Mouse (Mus musculus) midbrain, embryonic 11.5 days (tissue): Measurements from ENCODE around the gene 1700122O11Rik. TPM values are rescaled to one million over a fixed set of nuclear protein-coding genes. Genes with fewer than 3 reads are reported as not detected.

Experiments
- ATAC-seq: fragments of 200-750 bp; cut with Nextera tagmentation; 2 replicates; pipeline ENCODE4 v1.8.0; 2017; ENCODE audit warnings: moderate TSS enrichment, moderate library complexity; ENCODE audit not compliant: low FRiP score
- DNase-seq: peaks from one replicate; pipeline ENCODE4 v3.0.0; 2015; ENCODE audit warnings: low spot score; ENCODE audit errors: missing footprints
- H3K27ac ChIP-seq: fragments of 300-500 bp; sonication (generic); 2 replicates; pipeline ENCODE4 v1.5.1; 2014; ENCODE audit warnings: low read depth, low read length
- H3K27me3 ChIP-seq: fragments of 300-500 bp; sonication (generic); 2 replicates; pipeline ENCODE4 v1.6.1; 2014; ENCODE audit warnings: mild to moderate bottlenecking, low read length, moderate library complexity, mixed read lengths; ENCODE audit not compliant: control insufficient read depth, insufficient read depth
- H3K36me3 ChIP-seq: fragments of 300-500 bp; sonication (generic); 2 replicates; pipeline ENCODE4 v1.6.1; 2014; ENCODE audit warnings: mild to moderate bottlenecking, low read length, moderate library complexity, mixed read lengths; ENCODE audit not compliant: control insufficient read depth, insufficient read depth
- H3K4me1 ChIP-seq: fragments of 300-500 bp; sonication (generic); 2 replicates; pipeline ENCODE4 v1.6.1; 2014; ENCODE audit warnings: low read length; ENCODE audit not compliant: control insufficient read depth, insufficient read depth
- H3K4me2 ChIP-seq: fragments of 300-500 bp; sonication (generic); 2 replicates; pipeline ENCODE4 v1.6.1; 2014; ENCODE audit warnings: mild to moderate bottlenecking, moderate library complexity
- H3K4me3 ChIP-seq: fragments of 300-500 bp; sonication (generic); 2 replicates; pipeline ENCODE4 v1.5.1; 2014; ENCODE audit warnings: low read depth, low read length
- H3K9ac ChIP-seq: fragments of 300-500 bp; sonication (generic); 2 replicates; pipeline ENCODE4 v1.6.1; 2014; ENCODE audit warnings: low read length
- H3K9me3 ChIP-seq: fragments of 300-500 bp; sonication (generic); 2 replicates; pipeline ENCODE4 v1.6.1; 2016; ENCODE audit warnings: low read length; ENCODE audit not compliant: control insufficient read depth
- whole genome bisulfite sequencing: fragments of 180-500 bp; shearing (Covaris S2); extraction: QIAGEN DNeasy Blood & Tissue Kit; methylation state at CpG from one replicate; pipeline ENCODE4 v1.1.7; 2014; 5-methylcytosine and 5-hydroxymethylcytosine counted together
- polyA plus RNA-seq: library from polyadenylated mRNA; unstranded; fragments of >200 nt; fragmentation: Nextera tagmentation; extraction: Ambion mirVana; gene quantifications from 2 replicates; pipeline ENCODE4 v1.2.1, GENCODE M21; 2014

Gene 1700122O11Rik
- polyA plus RNA-seq, 1 experiment from 2014 or later = not detected

DNA sequence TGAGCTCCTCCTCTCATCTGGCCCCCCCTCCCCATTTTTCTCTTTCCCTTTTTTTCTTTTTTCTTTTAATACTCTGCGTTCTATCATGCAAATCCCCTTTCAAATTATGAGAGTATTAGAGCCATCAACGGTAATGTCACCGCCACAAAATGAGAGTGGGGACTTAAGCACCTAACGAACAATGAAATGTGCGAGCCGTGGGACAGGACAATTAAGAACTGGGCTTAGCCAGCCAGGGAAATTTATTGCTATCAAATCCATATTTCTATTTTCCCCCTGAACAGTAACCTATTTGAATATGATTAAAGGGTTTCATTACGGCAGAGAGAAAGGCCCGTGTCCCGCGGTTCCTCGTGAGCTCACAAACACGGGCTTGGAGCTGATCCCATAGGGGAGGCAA lies 27.0 kb downstream of the 1700122O11Rik start:
- 86% methylated on average over 12 of the region's 12 CpGs for WGBS
- no peak overlapping the region for H3K4me2 ChIP-seq
- H3K36me3 ChIP-seq = no peaks in the 10 kb centered on the region
- no peak for ATAC-seq
- H3K9me3 ChIP-seq = no peaks in the 10 kb centered on the region
- no peaks in the 10 kb centered on the region; the same call in 1 of the 2 replicates for H3K27me3 ChIP-seq
- no peak for DNase-seq
- H3K4me3 ChIP-seq = no peak overlapping the region
- H3K9ac ChIP-seq = no peak overlapping the region
- no peak overlapping the region for H3K27ac ChIP-seq
- H3K4me1 ChIP-seq = peaks cover 4% of the 10 kb centered on the region; the same call in 1 of the 2 replicates

DNA sequence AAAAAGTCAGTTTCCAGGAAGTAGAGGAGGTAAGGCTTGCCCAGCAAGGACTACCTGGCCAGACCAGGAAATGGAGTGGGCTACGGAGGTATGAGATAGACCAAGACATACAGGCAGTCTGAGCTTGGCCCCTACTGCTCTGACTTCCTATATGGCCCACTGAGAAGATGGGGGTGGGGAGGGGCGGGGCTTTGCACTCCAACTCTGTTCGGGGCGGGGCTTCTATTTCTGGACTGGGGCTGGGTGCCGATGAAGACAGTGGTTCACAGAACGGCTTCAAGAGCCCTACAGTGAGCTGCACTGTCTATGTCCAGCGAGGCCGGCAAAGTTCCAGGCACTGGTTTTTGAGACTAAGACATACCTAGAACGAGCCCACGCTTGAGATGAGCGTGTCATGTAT lies 27.8 kb downstream of the 1700122O11Rik start:
- H3K27ac ChIP-seq = no peak overlapping the region
- H3K4me2 ChIP-seq = no peak overlapping the region
- no peaks in the 10 kb centered on the region for H3K9me3 ChIP-seq
- ATAC-seq = 0 out of 2 replicates have a peak, but pooled peaks have one; percentile 24
- H3K4me3 ChIP-seq = no peak overlapping the region
- H3K36me3 ChIP-seq = no peaks in the 10 kb centered on the region
- WGBS = 81% methylated on average over 11 of the region's 11 CpGs
- no peaks in the 10 kb centered on the region; the same call in 1 of the 2 replicates for H3K27me3 ChIP-seq
- no peak overlapping the region for H3K9ac ChIP-seq
- no peak for DNase-seq
- peaks cover 4% of the 10 kb centered on the region; the same call in 1 of the 2 replicates for H3K4me1 ChIP-seq

DNA sequence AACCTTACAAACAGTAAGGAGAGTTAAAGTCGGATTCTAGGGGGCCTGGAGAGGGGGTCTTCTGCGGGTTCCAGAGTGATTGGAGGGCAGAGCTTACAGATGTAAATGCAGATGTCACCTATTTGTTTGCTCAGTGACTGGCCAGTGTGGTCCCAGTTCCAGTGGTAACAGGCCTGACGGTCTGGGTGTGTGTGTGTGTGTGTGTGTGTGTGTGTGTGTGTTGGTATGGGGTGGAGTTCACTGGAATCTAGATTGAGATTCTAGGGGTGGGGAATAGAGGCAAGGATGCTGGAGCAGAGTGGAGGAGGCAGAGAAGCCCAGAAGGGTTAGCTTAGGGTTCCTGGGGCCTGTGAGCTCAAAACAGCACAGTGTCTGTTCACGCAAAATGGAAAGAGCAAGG lies 32.3 kb downstream of the 1700122O11Rik start:
- peaks cover 2% of the 10 kb centered on the region; the same call in 1 of the 2 replicates for H3K27me3 ChIP-seq
- DNase-seq (no peak), ATAC-seq (no peak)
- no peaks in the 10 kb centered on the region for H3K36me3 ChIP-seq
- 56% methylated on average over 4 of the region's 4 CpGs for WGBS
- H3K4me1 ChIP-seq = peaks cover 21% of the 10 kb centered on the region
- H3K4me2 ChIP-seq = no peak overlapping the region
- H3K9me3 ChIP-seq = no peaks in the 10 kb centered on the region
- no peak overlapping the region for H3K27ac ChIP-seq
- H3K4me3 ChIP-seq = no peak overlapping the region
- H3K9ac ChIP-seq = no peak overlapping the region

DNA sequence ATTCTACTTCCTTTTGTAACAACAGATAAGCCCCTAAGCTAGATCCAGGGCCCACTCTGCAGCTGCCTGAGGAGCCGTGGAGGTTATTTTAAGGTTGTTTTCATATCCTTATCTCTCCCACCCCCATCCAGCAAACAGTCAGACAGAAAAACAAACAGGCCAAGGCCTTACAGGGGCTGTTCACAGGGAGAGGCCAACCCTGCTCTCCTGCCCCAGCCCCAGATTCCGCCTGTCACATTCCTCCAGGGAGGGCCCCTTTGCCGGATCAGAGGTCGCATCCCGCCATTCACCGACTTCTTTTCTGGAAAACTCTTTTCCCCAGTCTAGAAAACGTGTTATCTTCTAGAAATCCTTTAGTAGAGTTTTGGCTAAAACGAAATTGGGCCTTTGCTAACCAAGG lies 33.0 kb downstream of the 1700122O11Rik start:
- Histone ChIP-seq H3K9me3 (no peaks in the 10 kb centered on the region), H3K4me3 (no peak overlapping the region), H3K4me1 (peaks cover 21% of the 10 kb centered on the region), H3K27ac (no peak overlapping the region; the same call in 1 of the 2 replicates), H3K4me2 (no peak overlapping the region), H3K27me3 (peaks cover 2% of the 10 kb centered on the region; the same call in 1 of the 2 replicates), H3K9ac (peak overlapping the region; percentile 40), H3K36me3 (no peaks in the 10 kb centered on the region)
- WGBS = 21% methylated on average over 8 of the region's 8 CpGs
- no peak for DNase-seq
- ATAC-seq = no peak

DNA sequence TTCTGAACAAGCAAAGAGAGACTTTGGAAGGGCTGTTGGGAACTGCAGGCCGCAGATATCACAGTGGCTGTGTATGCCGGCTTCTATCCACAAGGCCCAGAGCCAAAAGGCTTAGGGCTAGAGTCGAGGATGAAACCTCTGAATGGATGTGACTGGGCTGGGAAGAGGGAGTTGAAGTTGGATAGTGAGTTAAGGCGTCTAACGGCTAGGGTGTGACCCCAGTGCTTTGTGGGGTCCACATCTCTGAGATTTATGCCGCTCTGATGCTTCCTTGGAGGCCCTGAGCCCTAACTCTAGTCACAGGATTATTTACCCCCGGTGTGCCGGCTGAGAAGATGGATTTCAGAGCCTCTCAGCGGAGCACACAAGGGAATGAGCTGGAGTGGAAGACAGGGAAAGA lies 33.5 kb downstream of the 1700122O11Rik start:
- Histone ChIP-seq H3K4me2 (no peak overlapping the region), H3K27ac (no peak overlapping the region; the same call in 1 of the 2 replicates), H3K4me3 (no peak overlapping the region), H3K9ac (peak overlapping the region; percentile 40; the same call in 1 of the 2 replicates), H3K9me3 (no peaks in the 10 kb centered on the region), H3K27me3 (peaks cover 2% of the 10 kb centered on the region; the same call in 1 of the 2 replicates), H3K36me3 (no peaks in the 10 kb centered on the region), H3K4me1 (peaks cover 23% of the 10 kb centered on the region)
- WGBS = 60% methylated on average over 9 of the region's 9 CpGs
- ATAC-seq (no peak), DNase-seq (no peak)

DNA sequence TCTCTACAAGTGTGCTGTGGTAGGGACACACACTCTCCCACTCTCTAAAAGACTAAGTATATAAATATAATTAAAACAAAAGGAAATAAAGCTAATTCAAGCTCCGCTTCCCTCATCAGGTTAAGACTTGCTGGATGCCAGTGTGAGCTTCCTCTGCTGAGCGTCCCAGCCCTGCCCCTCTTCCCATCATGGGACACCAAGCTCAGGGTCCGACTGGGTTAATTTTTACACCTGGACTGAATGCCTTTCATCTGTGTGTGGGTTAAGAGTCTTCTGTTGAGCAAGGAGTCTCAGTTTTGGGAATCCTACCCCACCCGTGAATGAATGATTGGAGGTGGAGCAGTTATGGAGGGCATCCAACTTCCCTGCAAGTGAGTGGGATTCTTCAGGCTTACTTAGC lies 35.6 kb downstream of the 1700122O11Rik start:
- no peak overlapping the region for H3K27ac ChIP-seq
- DNase-seq = no peak
- WGBS = 65% methylated on average over 4 of the region's 4 CpGs
- 0 out of 2 replicates have a peak, but pooled peaks cover 2% of the 10 kb centered on the region for H3K27me3 ChIP-seq
- peaks cover 24% of the 10 kb centered on the region for H3K4me1 ChIP-seq
- peak overlapping the region; percentile 35 for H3K4me2 ChIP-seq
- no peaks in the 10 kb centered on the region for H3K9me3 ChIP-seq
- peak overlapping the region; percentile 62; the same call in 1 of the 2 replicates for H3K9ac ChIP-seq
- no peak for ATAC-seq
- H3K4me3 ChIP-seq = 0 out of 2 replicates have a peak overlapping the region, but pooled peaks have one; percentile 16
- H3K36me3 ChIP-seq = no peaks in the 10 kb centered on the region

DNA sequence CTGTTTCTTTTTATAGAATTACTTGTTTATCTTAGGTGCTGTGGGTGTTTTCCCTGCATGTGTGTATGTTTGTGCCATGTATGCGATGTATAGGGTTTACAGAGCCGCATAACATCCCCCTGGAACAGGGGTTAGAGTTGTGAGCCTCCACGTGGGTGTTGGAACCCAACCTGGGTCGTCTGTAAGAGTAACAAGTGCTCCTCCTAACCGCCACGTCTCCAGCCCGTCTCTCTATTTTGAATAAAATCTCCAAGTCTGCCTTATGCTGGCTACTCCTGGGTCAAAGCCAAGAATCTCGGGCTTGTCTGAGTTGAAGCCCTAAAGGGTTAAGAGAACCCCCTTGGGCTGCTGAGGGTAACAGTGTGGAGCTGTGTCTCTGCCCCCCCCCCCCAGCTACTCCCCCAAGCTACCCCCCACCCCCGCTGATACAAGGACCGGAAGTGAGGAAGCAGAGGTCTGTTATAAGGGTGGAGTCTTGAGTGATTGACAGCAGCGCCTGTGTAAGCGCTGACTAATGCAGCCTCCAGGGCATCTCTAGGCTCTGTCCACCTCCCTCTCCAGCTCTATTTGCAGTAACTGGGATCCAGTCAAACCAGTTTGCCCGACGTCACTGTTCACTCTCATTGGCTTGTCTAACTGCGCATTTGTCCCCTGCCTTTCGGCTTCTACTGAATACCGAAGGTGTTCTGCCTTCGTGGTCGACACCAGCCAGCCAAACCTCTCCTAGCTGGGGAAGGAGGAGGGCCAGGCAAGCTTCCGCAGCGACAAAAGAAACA lies 36.3 kb downstream of the 1700122O11Rik start:
- no peaks in the 10 kb centered on the region for H3K9me3 ChIP-seq
- DNase-seq = peak; percentile 92
- H3K27me3 ChIP-seq = 0 out of 2 replicates have a peak, but pooled peaks cover 2% of the 10 kb centered on the region
- WGBS = 8% methylated on average over 21 of the region's 21 CpGs
- peak overlapping the region; percentile 35; the same call in 1 of the 2 replicates for H3K27ac ChIP-seq
- H3K4me1 ChIP-seq = peaks cover 24% of the 10 kb centered on the region
- peak overlapping the region; percentile 35 for H3K4me2 ChIP-seq
- H3K4me3 ChIP-seq = peak overlapping the region; percentile 16; the same call in 1 of the 2 replicates
- H3K9ac ChIP-seq = peak overlapping the region; percentile 62
- H3K36me3 ChIP-seq = no peaks in the 10 kb centered on the region
- peak; percentile 92 for ATAC-seq

DNA sequence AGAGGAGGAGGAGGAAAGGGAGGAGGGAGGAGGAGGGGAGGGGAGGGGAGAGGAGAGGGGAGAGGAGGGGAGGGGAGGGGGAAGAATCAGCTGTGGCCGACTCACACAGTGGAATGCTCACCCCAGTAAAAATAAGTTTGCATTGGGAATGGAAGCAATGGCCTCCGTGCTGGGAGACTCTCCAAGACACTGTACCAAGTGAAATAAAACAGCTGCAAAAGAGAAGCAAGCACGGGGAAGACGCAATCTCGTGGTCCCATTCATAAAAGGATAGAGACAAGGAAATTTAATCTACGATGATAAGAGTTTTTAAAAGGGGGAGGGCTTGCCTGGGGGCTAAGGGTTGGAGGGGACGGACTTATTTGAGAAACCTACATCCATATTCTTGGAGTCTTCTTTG lies 36.9 kb downstream of the 1700122O11Rik start:
- ATAC-seq (no peak), DNase-seq (no peak)
- H3K9ac ChIP-seq = no peak overlapping the region
- 0 out of 2 replicates have a peak, but pooled peaks cover 2% of the 10 kb centered on the region for H3K27me3 ChIP-seq
- peaks cover 24% of the 10 kb centered on the region for H3K4me1 ChIP-seq
- H3K36me3 ChIP-seq = no peaks in the 10 kb centered on the region
- 53% methylated on average over 7 of the region's 7 CpGs for WGBS
- peak overlapping the region; percentile 35; the same call in 1 of the 2 replicates for H3K4me2 ChIP-seq
- no peaks in the 10 kb centered on the region for H3K9me3 ChIP-seq
- H3K4me3 ChIP-seq = no peak overlapping the region
- no peak overlapping the region; the same call in 1 of the 2 replicates for H3K27ac ChIP-seq

DNA sequence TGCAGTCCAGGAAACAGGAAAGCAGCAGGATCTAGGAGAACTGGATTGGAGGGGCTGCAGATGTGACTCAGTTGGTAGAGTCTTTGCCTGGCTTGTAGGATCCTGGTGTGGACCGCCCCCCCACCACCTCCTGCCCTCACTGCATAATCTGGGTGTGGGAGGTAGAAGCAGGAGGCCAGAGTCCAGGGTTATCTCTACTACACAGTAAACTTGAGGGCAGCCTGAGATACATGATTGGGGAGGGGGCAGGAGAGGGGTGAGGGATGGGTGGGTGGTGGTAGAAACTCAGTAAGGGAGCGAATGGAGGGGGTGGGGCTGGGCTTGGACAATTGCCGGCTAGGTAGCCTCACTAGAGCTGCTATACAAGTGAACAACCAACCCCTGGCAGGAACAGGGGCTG lies 38.3 kb downstream of the 1700122O11Rik start:
- Histone ChIP-seq H3K27ac (no peak overlapping the region), H3K36me3 (no peaks in the 10 kb centered on the region), H3K4me2 (no peak overlapping the region), H3K4me1 (peaks cover 20% of the 10 kb centered on the region), H3K27me3 (no peaks in the 10 kb centered on the region), H3K9ac (no peak overlapping the region), H3K4me3 (no peak overlapping the region), H3K9me3 (no peaks in the 10 kb centered on the region)
- 61% methylated on average over 3 of the region's 3 CpGs for WGBS
- ATAC-seq (no peak), DNase-seq (no peak)
